Mouse (Mus musculus) stomach, embryonic 14.5 days (tissue): ENCODE measurements around the gene Btbd35f10. TPM values are rescaled to one million over a fixed set of nuclear protein-coding genes. Genes with fewer than 3 reads are reported as not detected.
"Not testable (repeated sequence)": the region's sequence is repeated elsewhere in the genome, so short reads cannot be mapped to it uniquely, and the experiment has no call there.

Source experiments
- ATAC-seq: fragments of 200-750 bp; cut with Nextera tagmentation; 2 replicates; pipeline ENCODE4 v1.8.0; 2017; ENCODE audit warnings: low read depth, moderate TSS enrichment; ENCODE audit not compliant: insufficient number of reproducible peaks, insufficient read depth, low FRiP score
- H3K27ac ChIP-seq: fragments of 300-500 bp; sonication (generic); 2 replicates; pipeline ENCODE4 v1.5.1; 2014; ENCODE audit warnings: mild to moderate bottlenecking, low read length, moderate library complexity, mixed read lengths
- H3K27me3 ChIP-seq: fragments of 300-500 bp; sonication (generic); 2 replicates; pipeline ENCODE4 v1.6.1; 2014; ENCODE audit warnings: low read length, control low read depth, mixed read lengths; ENCODE audit not compliant: control insufficient read depth, insufficient read depth
- H3K36me3 ChIP-seq: fragments of 300-500 bp; sonication (generic); 2 replicates; pipeline ENCODE4 v1.6.1; 2014; ENCODE audit warnings: mild to moderate bottlenecking, control low read depth, low read length, moderate library complexity, mixed read lengths; ENCODE audit not compliant: control insufficient read depth, insufficient read depth
- H3K4me1 ChIP-seq: fragments of 300-500 bp; sonication (generic); 2 replicates; pipeline ENCODE4 v1.6.1; 2014; ENCODE audit warnings: low read length, control low read depth, mixed read lengths; ENCODE audit not compliant: control insufficient read depth, insufficient read depth
- H3K4me2 ChIP-seq: fragments of 300-500 bp; sonication (generic); replicated peaks from 2 replicates; pipeline ENCODE4 v1.6.1; 2014; ENCODE audit warnings: low read depth, low read length, control low read depth
- H3K4me3 ChIP-seq: fragments of 300-500 bp; sonication (generic); 2 replicates; pipeline ENCODE4 v1.5.1; 2014; ENCODE audit warnings: low read depth, low read length, control low read depth
- H3K9ac ChIP-seq: fragments of 300-500 bp; sonication (generic); replicated peaks from 2 replicates; pipeline ENCODE4 v1.6.1; 2014; ENCODE audit warnings: low read depth, mild to moderate bottlenecking, control low read depth, low read length, moderate library complexity, mixed read lengths
- H3K9me3 ChIP-seq: fragments of 300-500 bp; sonication (generic); 2 replicates; pipeline ENCODE4 v1.6.1; 2016; ENCODE audit warnings: low read depth, low read length, control low read depth; ENCODE audit not compliant: control insufficient read depth
- WGBS: fragments of 180-500 bp; shearing (Covaris S2); extraction: QIAGEN DNeasy Blood & Tissue Kit; methylation state at CpG from one replicate; pipeline ENCODE4 v1.1.7; 2014; 5-methylcytosine and 5-hydroxymethylcytosine counted together
- polyA plus RNA-seq: library from polyadenylated mRNA; unstranded; fragments of >200 nt; fragmentation: Nextera tagmentation; extraction: Ambion mirVana; gene quantifications from 2 replicates; pipeline ENCODE4 v1.2.1, GENCODE M21; 2014

Btbd35f10 gene
- not detected in 2 replicates for polyA plus RNA-seq

DNA sequence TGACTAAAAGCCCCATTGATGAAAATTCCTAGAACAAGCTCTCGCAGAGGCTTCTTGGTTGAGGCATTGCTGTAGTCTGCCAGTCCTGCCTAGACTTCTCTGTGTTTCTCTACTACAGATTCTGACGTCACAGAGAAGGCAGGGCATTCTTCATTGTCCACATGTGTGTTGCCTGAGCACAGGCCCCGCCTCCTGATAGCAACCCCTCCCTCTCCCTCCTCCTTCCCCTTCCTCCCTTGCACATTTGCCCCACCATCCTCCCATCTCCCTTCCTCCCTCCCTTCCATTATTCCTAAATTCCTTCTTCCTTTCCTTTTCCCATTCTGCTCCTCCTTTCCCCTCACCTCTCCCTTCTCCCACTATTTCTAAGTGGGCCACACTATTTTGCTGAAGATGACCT lies at the start of gene Btbd35f10:
Btbd35f10 (minus strand) TSS at position 101 of the 400 bp plus-strand sequence.
- no CpG with 5 or more reads among the region's 3 CpGs for WGBS
- not testable (repeated sequence) for H3K27me3 ChIP-seq, ATAC-seq, H3K9ac ChIP-seq, H3K4me1 ChIP-seq, H3K4me2 ChIP-seq, H3K4me3 ChIP-seq, H3K9me3 ChIP-seq, H3K36me3 ChIP-seq, H3K27ac ChIP-seq

Other genes with a start within 250 kb of the Btbd35f10 start
- not detected in 2 replicates for gene Btbd35f18, start 52.7 kb downstream of the Btbd35f10 start, polyA plus RNA-seq
- not detected in 2 replicates for gene Btbd35f16, start 204.1 kb upstream of the Btbd35f10 start, polyA plus RNA-seq